Mouse (Mus musculus) ES-E14 (cell line): ENCODE results near the gene Tmem92.

ENCODE experiments used
- CHD2 ChIP-seq: IDR thresholded peaks from 2 replicates; pipeline ENCODE4 v1.6.1; 2014; ENCODE audit warnings: mild to moderate bottlenecking, low read depth, low read length, inconsistent platforms
- HCFC1 ChIP-seq: IDR thresholded peaks from 2 replicates; pipeline ENCODE4 v1.6.1; 2012; ENCODE audit warnings: low read length, inconsistent platforms, borderline replicate concordance; ENCODE audit not compliant: insufficient read depth

GRCm38 (mm10) chr11:94774887-94775497 is 7.5 kb downstream of the Tmem92 start:
- no peak for TF ChIP-seq CHD2
- TF ChIP-seq HCFC1 = no peak
